Comparison of ENCODE assay signal across 19 mouse cellular contexts in genomic region chr3:143997909-143998308, GRCm38 (mm10).
DNase-seq lines count a peak whose midpoint lies in the region; ATAC-seq and TF ChIP-seq lines count a peak whose summit lies in the region.
"Had no signal": no experiment of that assay in that cellular context is flagged by ENCODE, and none has a peak within 500 bp of the region (broad histone marks: within the 10 kb centered on the region; RNA-seq: fewer than 3 reads in every experiment).

No protein-coding gene starts in this region.

- no peaks in the 10 kb centered on the region for H3K4me1 ChIP-seq in forebrain, embryonic 16.5 days (replicated peaks; ENCODE audit: control insufficient read depth, insufficient read depth, low read length)
- no peaks in the 10 kb centered on the region for H3K4me1 ChIP-seq in forebrain, embryonic 10.5 days
- no peaks in the 10 kb centered on the region for H3K4me1 ChIP-seq in forebrain, postnatal 0 days (ENCODE audit: insufficient read depth)
- H3K4me1 ChIP-seq in forebrain, embryonic 13.5 days: no peaks in the 10 kb centered on the region

- no peak overlapping the region for H3K9ac ChIP-seq in forebrain, embryonic 16.5 days (replicated peaks; ENCODE audit: low read depth, low read length)
- H3K9ac ChIP-seq in forebrain, postnatal 0 days: no peak overlapping the region
- H3K9ac ChIP-seq in forebrain, embryonic 13.5 days: no peak overlapping the region

- ATAC-seq in forebrain, embryonic 16.5 days: peak; percentile 65
- peak; percentile 71; the same call in 1 of the 2 replicates for ATAC-seq in forebrain, postnatal 0 days
- no peak for ATAC-seq in forebrain, embryonic 13.5 days
- ATAC-seq: activated CD4-positive, CD25-positive, alpha-beta regulatory T cell, adult 4 months; CD4-positive, CD25-positive, alpha-beta regulatory T cell, adult 4 months; Patski had no signal

- no peak overlapping the region for H3K4me2 ChIP-seq in forebrain, embryonic 16.5 days (ENCODE audit: low read length)
- no peak overlapping the region for H3K4me2 ChIP-seq in forebrain, postnatal 0 days (ENCODE audit: low read depth)
- no peak overlapping the region for H3K4me2 ChIP-seq in forebrain, embryonic 13.5 days

- no peak for DNase-seq in forebrain, embryonic 10.5 days (ENCODE audit: extremely low spot score, low spot score)
- DNase-seq in forebrain, postnatal 0 days: no peak
- DNase-seq: adrenal gland, adult 2 months; adrenal gland, adult 8-10 months; adrenal gland, postnatal 10 days; adrenal gland, postnatal 14 days; adrenal gland, postnatal 25 days; adrenal gland, postnatal 36 days; B cell, adult 2 months; cerebellum, adult 11 months; cerebellum, adult 11-12 months; cerebellum, adult 18-20 months had no signal

- no peaks in the 10 kb centered on the region for H3K9me3 ChIP-seq in forebrain, embryonic 16.5 days (ENCODE audit: control insufficient read depth, low read length)
- H3K9me3 ChIP-seq in forebrain, embryonic 10.5 days: no peaks in the 10 kb centered on the region
- H3K9me3 ChIP-seq in forebrain, postnatal 0 days (ENCODE audit: low read length): no peaks in the 10 kb centered on the region
- H3K9me3 ChIP-seq in forebrain, embryonic 13.5 days (replicated peaks): no peaks in the 10 kb centered on the region

- no peak overlapping the region for H3K4me3 ChIP-seq in forebrain, embryonic 16.5 days (replicated peaks; ENCODE audit: low read length)
- no peak overlapping the region for H3K4me3 ChIP-seq in forebrain, embryonic 10.5 days
- no peak overlapping the region for H3K4me3 ChIP-seq in forebrain, postnatal 0 days (ENCODE audit: low read depth, low read length)
- no peak overlapping the region for H3K4me3 ChIP-seq in forebrain, embryonic 13.5 days

- WGBS in forebrain, embryonic 16.5 days: 78% methylated on average over 8 of the region's 8 CpGs
- 94% methylated on average over 8 of the region's 8 CpGs for WGBS in forebrain, embryonic 10.5 days
- 75% methylated on average over 8 of the region's 8 CpGs for WGBS in forebrain, postnatal 0 days
- WGBS in forebrain, embryonic 13.5 days: 89% methylated on average over 8 of the region's 8 CpGs

- no peak for TF ChIP-seq CTCF in forebrain, postnatal 0 days (IDR thresholded peaks at IDR 0.05; ENCODE audit: low read depth)

- H3K27me3 ChIP-seq in forebrain, embryonic 16.5 days (replicated peaks; ENCODE audit: control insufficient read depth, insufficient read depth, low read length): no peaks in the 10 kb centered on the region
- H3K27me3 ChIP-seq in forebrain, embryonic 10.5 days (ENCODE audit: poor library complexity, severe bottlenecking): no peaks in the 10 kb centered on the region
- no peaks in the 10 kb centered on the region for H3K27me3 ChIP-seq in forebrain, postnatal 0 days (ENCODE audit: insufficient read depth, low read length)
- no peaks in the 10 kb centered on the region for H3K27me3 ChIP-seq in forebrain, embryonic 13.5 days
- H3K27me3 ChIP-seq: CH12.LX, Patski had no signal

- H3K27ac ChIP-seq in forebrain, embryonic 16.5 days (ENCODE audit: low read length): no peak overlapping the region
- H3K27ac ChIP-seq in forebrain, embryonic 10.5 days: no peak overlapping the region
- H3K27ac ChIP-seq in forebrain, postnatal 0 days (ENCODE audit: low read depth, low read length): no peak overlapping the region
- H3K27ac ChIP-seq in forebrain, embryonic 13.5 days: no peak overlapping the region

- no peaks in the 10 kb centered on the region for H3K36me3 ChIP-seq in forebrain, embryonic 16.5 days (ENCODE audit: control insufficient read depth, insufficient read depth)
- H3K36me3 ChIP-seq in forebrain, embryonic 10.5 days (replicated peaks): no peaks in the 10 kb centered on the region
- H3K36me3 ChIP-seq in forebrain, postnatal 0 days (ENCODE audit: insufficient read depth): no peaks in the 10 kb centered on the region
- no peaks in the 10 kb centered on the region for H3K36me3 ChIP-seq in forebrain, embryonic 13.5 days (ENCODE audit: poor library complexity, severe bottlenecking)
- H3K36me3 ChIP-seq: G1E had no signal
